Mouse (Mus musculus) macrophage (primary cell): ENCODE results near the gene Trim14. TPM values are rescaled to one million over a fixed set of nuclear protein-coding genes. Genes with fewer than 3 reads are reported as not detected.
"Not testable (repeated sequence)": the region's sequence is repeated elsewhere in the genome, so short reads cannot be mapped to it uniquely, and the experiment has no call there.

Experiments
- H3K27ac ChIP-seq: fragments of 350-480 bp; formaldehyde crosslinking; 2 replicates; pipeline ENCODE4 v1.9.0; 2021
- H3K36me3 ChIP-seq: fragments of 350-480 bp; formaldehyde crosslinking; 2 replicates; pipeline ENCODE4 v1.9.0; 2021; ENCODE audit errors: inconsistent target
- H3K4me3 ChIP-seq: fragments of 350-480 bp; formaldehyde crosslinking; 2 replicates; pipeline ENCODE4 v1.9.0; 2021; ENCODE audit errors: inconsistent target
- H3K79me2 ChIP-seq: fragments of 350-480 bp; formaldehyde crosslinking; 2 replicates; pipeline ENCODE4 v1.9.0; 2021; ENCODE audit errors: inconsistent target
- WGBS: methylation state at CpG from one replicate; pipeline ENCODE4 v1.1.7; 2026; ENCODE audit warnings: inconsistent platforms; ENCODE audit not compliant: missing documents; 5-methylcytosine and 5-hydroxymethylcytosine counted together
- polyA plus RNA-seq: library from polyadenylated mRNA; stranded (reverse); fragments of 250-400 nt; gene quantifications from 3 replicates; pipeline ENCODE4 v1.2.4, GENCODE M21; 2018; ENCODE audit warnings: inconsistent platforms
- total RNA-seq, 78 experiments: library from RNA; depleted of rRNA; stranded (reverse); fragments of 250-400 nt; gene quantifications; 1 replicate in 9 of 78; 2 replicates in 24 of 78; 3 replicates in 43 of 78; 4 replicates in 2 of 78; pipeline ENCODE4 v1.2.4; 2018; ENCODE audit warnings: inconsistent platforms in 56 of 78

Trim14 gene
- total RNA-seq (2018; cell fraction: chromatin; rRNA removed) = 100 to 1,000 TPM in 20 of 26 experiments, 10 to 100 TPM in 6; 40.3 to 320 (median 186) TPM
- 100 to 1,000 TPM in 14 of 26 experiments, 10 to 100 TPM in 12; 40.9 to 189 (median 109) TPM for total RNA-seq (2018; cell fraction: cytosol; rRNA removed)
- 100 to 1,000 TPM in 20 of 26 experiments, 10 to 100 TPM in 6; 47.0 to 265 (median 151) TPM for total RNA-seq (2018; cell fraction: nucleus; rRNA removed)
- 89.8 to 107 TPM (median 90.1 TPM) in 3 replicates for polyA plus RNA-seq

DNA sequence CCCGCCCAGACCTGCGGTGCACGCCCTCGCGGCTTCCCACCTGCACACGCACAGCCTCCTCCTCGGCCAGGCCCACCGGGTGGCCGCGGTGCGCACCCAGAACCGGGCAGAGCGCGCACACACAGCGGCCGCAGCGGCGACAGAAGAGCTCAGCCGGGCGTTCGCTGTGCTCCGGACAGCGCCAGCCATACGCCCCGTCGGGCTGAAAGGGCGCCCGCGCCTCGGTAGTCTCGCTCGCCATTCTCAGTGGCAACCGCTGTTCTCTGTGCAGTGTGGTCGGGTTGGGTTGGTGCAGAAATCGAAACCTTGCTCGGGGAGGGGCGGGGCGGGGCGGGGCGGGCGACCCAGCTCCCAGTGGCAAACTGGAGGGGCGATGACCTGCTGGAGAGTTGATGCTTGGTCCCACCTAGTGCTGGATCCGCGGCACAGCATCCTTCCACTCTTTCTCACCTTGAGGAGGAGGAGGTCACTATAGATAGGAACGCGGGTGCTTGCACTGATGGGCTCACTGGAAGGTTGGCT, at the start of gene Trim14:
TSS of gene Trim14 (minus strand) at position 302 of the 522 bp plus-strand sequence.
- H3K4me3 ChIP-seq = peak within 1 kb of the TSS; percentile 89
- H3K27ac ChIP-seq = peak within 1 kb of the TSS; percentile 94
- WGBS = under 1% methylated on average over 45 of the region's 46 CpGs
- H3K79me2 ChIP-seq = peaks cover 49% of the 10 kb centered on the region
- peaks cover 44% of the 10 kb centered on the region for H3K36me3 ChIP-seq

GRCm38 (mm10) chr4:46585041-46585810, 49.3 kb upstream of the Trim14 start:
- WGBS = 54% methylated on average over 13 of the region's 13 CpGs
- Histone ChIP-seq H3K27ac (peak overlapping the region; percentile 44), H3K36me3 (0 out of 2 replicates have a peak, but pooled peaks cover 6% of the 10 kb centered on the region), H3K4me3 (no peak overlapping the region), H3K79me2 (peaks cover 75% of the 10 kb centered on the region)

- not testable (repeated sequence) for H3K36me3 ChIP-seq, H3K4me3 ChIP-seq
- H3K27ac ChIP-seq = peak overlapping the region; percentile 44
- H3K79me2 ChIP-seq = peaks cover 75% of the 10 kb centered on the region
- WGBS = 20% methylated on average over 2 of the region's 3 CpGs
Measured at GRCm38 (mm10) chr4:46584536-46584935, 48.6 kb upstream of the Trim14 start.

DNA sequence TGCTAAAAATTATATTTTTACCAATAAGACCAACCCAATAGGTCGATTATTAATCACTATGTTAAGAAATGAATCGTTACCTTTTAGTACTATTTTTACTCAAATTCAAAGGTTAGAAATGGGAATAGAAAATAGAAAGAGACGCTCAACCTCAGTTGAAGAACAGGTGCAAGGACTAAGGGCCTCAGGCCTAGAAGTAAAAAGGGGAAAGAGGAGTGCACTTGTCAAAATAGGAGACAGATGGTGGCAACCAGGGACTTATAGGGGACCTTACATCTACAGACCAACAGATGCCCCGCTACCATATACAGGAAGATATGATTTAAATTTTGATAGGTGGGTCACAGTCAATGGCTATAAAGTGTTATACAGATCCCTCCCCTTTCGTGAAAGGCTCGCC, 48.1 kb upstream of the Trim14 start:
- WGBS = no CpG with 5 or more reads among the region's 6 CpGs
- H3K27ac ChIP-seq = peak overlapping the region; percentile 44
- not testable (repeated sequence) for H3K4me3 ChIP-seq, H3K36me3 ChIP-seq
- peaks cover 75% of the 10 kb centered on the region for H3K79me2 ChIP-seq

DNA sequence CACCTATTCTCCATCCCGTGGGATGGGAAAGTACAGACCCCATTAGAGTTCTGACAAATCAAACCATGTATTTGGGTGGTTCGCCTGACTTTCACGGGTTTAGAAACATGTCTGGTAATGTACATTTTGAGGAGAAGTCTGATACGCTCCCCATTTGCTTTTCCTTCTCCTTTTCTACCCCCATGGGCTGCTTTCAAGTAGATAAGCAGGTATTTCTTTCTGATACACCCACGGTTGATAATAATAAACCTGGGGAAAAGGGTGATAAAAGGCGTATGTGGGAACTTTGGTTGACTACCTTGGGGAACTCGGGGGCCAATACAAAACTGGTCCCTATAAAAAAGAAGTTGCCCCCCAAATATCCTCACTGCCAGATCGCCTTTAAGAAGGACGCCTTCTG, 46.1 kb upstream of the Trim14 start:
- H3K36me3 ChIP-seq, H3K27ac ChIP-seq, H3K4me3 ChIP-seq: not testable (repeated sequence)
- H3K79me2 ChIP-seq = peaks cover 74% of the 10 kb centered on the region
- WGBS = 74% methylated on average over 4 of the region's 9 CpGs

DNA sequence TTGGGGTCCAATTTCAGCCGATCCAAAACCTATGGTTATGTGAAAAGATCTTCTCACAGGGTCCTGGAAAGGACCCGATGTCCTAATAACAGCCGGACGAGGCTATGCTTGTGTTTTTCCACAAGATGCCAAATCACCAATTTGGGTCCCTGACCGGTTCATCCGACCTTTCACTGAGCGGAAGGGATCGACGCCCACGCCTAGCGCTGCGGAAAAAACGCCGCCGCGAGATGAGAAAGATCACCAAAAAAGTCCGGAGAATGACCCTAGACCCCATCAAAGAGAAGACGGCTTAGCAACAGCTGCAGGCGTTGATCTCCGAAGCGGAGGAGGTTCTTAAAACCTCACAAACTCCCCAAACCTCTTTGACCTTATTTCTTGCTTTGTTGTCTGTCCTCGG, 45.6 kb upstream of the Trim14 start:
- H3K4me3 ChIP-seq = not testable (repeated sequence)
- 96% methylated on average over 5 of the region's 22 CpGs for WGBS

GRCm38 (mm10) chr4:46580799-46581243, 44.9 kb upstream of the Trim14 start:
- 78% methylated on average over 12 of the region's 15 CpGs for WGBS
- Histone ChIP-seq H3K79me2 (peaks cover 67% of the 10 kb centered on the region), H3K27ac (peak overlapping the region; percentile 43)
- not testable (repeated sequence) for H3K36me3 ChIP-seq, H3K4me3 ChIP-seq

More for the DNA sequence above, 45.6 kb upstream of the Trim14 start:
- not testable (repeated sequence) for H3K27ac ChIP-seq, H3K36me3 ChIP-seq
- peaks cover 72% of the 10 kb centered on the region for H3K79me2 ChIP-seq

DNA sequence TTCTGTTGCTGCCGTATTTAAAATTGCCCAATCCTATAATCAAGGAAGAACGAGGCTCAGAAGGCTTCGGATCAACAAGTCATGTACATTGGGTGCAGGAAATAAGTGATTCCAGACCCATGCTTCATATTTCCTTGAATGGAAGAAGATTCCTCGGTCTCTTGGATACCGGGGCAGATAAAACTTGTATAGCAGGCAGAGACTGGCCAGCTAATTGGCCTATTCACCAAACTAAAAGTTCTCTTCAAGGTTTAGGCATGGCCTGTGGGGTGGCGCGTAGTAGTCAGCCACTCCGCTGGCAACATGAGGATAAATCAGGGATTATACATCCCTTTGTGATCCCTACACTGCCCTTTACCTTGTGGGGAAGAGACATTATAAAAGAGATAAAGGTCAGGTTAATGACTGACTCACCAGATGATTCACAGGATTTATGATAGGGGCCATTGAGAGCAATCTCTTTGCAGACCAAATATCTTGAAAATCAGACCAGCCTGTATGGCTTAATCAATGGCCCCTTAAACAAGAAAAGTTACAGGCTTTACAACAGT, 42.9 kb upstream of the Trim14 start:
- 84% methylated on average over 8 of the region's 8 CpGs for WGBS
- peaks cover 61% of the 10 kb centered on the region for H3K79me2 ChIP-seq
- H3K27ac ChIP-seq, H3K4me3 ChIP-seq, H3K36me3 ChIP-seq: not testable (repeated sequence)

DNA sequence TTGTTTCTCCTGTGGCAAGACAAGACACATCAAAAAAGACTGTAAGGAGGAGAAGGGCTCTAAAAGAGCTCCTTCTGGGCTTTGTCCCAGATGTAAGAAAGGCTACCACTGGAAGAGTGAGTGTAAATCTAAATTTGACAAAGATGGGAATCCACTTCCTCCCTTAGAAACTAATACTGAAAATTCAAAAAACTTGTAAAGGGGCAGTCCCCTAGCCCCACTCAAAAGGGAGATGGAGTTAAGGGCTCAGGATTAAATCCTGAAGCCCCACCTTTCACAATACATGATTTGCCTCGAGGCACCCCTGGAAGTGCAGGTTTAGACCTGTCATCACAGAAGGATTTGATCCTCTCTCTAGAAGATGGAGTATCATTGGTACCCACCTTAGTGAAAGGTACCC, 42.3 kb upstream of the Trim14 start:
- Histone ChIP-seq H3K79me2 (peaks cover 68% of the 10 kb centered on the region), H3K36me3 (no peaks in the 10 kb centered on the region), H3K27ac (no peak overlapping the region), H3K4me3 (no peak overlapping the region)
- 63% methylated on average over 1 of the region's 1 CpGs for WGBS

- Histone ChIP-seq H3K27ac (peak overlapping the region; percentile 33), H3K79me2 (peaks cover 77% of the 10 kb centered on the region)
- WGBS = 17% methylated on average over 3 of the region's 10 CpGs
- H3K36me3 ChIP-seq, H3K4me3 ChIP-seq: not testable (repeated sequence)
Measured at GRCm38 (mm10) chr4:46575509-46576284, 39.8 kb upstream of the Trim14 start.

- 2% methylated on average over 9 of the region's 12 CpGs for WGBS
- Histone ChIP-seq H3K79me2 (peaks cover 77% of the 10 kb centered on the region), H3K36me3 (no peaks in the 10 kb centered on the region), H3K4me3 (peak overlapping the region; percentile 2; the same call in 1 of the 2 replicates), H3K27ac (peak overlapping the region; percentile 93)
Measured at GRCm38 (mm10) chr4:46574841-46575240, 38.9 kb upstream of the Trim14 start.

DNA sequence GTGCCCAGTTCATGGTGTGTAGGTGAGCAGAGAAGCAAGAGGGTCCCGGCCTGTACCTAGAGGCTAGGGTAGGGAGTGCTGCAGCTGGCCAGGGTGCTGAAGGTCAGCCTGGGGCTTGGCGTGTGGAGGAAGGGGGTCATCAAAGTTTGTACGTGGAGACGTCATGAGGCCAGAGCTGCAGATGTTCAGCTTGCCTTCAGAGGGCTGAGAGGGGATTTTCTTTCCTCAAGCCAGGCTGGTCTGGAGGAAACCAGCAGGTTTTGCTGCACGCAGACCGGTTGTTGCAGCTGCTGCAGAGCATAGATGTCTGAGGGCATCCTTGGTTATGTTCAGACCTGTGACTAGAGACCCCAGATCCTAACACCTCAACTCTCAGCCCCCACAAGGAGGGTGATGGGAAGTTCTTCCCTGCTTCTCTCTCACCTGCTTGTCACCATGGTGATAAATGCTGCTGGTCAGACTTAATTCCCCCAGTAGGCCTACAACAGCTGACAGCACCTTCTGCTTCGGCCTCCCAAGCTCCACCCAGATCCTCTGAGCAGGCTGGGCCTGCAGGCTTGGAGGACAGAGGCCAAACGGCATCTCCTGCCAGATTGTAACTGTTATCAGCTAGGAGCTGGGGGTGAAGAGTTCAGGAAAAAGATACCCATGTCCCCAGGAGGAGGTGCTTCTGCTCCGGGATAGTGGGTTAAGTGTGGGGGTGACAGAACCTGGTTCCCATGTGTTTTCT, 38.2 kb upstream of the Trim14 start:
- Histone ChIP-seq H3K27ac (peak overlapping the region; percentile 93), H3K79me2 (peaks cover 77% of the 10 kb centered on the region), H3K4me3 (peak overlapping the region; percentile 2; the same call in 1 of the 2 replicates), H3K36me3 (peaks cover 1% of the 10 kb centered on the region; the same call in 1 of the 2 replicates)
- WGBS = 39% methylated on average over 9 of the region's 9 CpGs

- Histone ChIP-seq H3K4me3 (no peak overlapping the region), H3K79me2 (peaks cover 77% of the 10 kb centered on the region), H3K36me3 (peaks cover 13% of the 10 kb centered on the region), H3K27ac (no peak overlapping the region)
- 84% methylated on average over 4 of the region's 4 CpGs for WGBS
Measured at GRCm38 (mm10) chr4:46572616-46573015, 36.7 kb upstream of the Trim14 start.

DNA sequence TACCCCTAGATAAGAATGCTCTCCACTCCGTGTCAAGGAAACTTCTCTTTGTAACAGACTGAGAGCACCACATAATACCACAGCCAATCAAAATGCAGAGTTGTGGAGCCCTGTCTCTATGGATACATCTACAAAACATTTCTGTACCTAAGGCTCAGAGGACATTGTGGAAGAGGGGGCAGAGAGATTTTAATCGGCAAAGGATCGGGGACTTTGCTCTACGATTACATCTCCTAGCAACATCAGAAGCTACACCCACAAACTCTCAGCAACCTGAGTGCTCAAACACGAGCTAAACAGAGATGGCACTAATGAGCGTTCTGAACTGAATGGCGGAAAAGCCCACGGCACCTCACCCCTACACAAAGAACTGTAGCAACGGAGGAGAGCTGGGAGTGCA, 35.8 kb upstream of the Trim14 start:
- 91% methylated on average over 9 of the region's 9 CpGs for WGBS
- H3K79me2 ChIP-seq = peaks cover 79% of the 10 kb centered on the region
- no peak overlapping the region for H3K27ac ChIP-seq
- no peak overlapping the region for H3K4me3 ChIP-seq
- H3K36me3 ChIP-seq = peaks cover 13% of the 10 kb centered on the region
